Mouse (Mus musculus): ENCODE data around the gene Galnt13.
"Not testable (repeated sequence)": the region's sequence is repeated elsewhere in the genome, so short reads cannot be mapped to it uniquely, and the experiment has no call there.

The Galnt13 gene

DNA sequence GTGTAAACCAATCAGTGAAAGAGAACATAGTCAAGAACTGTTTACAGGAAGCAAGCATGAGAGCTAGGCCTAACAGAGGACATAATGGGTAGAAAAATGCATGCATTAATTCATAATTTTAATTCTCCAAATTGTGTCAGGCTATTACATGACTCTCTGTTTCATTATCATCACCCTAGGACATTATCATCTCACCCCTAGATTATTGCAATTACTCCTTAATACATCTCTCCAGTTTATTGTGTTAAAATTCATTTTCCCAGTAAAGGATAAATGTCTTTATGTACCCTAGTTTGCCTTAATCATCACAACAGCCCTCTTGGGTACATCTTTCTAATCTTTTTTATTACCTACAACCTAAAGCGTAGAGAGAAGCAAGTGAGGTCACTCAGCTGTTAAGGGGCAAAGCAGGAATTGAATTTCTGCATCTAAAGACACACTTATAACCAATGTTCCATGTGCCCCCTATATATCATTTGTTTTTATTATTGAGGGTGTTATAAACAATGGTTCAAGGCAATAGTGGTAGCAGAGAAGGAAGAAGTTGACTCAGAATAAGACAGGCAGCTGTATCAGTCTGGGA lies 479.1 kb downstream of the Galnt13 start:
- in situ Hi-C loops (cut with MboI, MseI): no loop called here

DNA sequence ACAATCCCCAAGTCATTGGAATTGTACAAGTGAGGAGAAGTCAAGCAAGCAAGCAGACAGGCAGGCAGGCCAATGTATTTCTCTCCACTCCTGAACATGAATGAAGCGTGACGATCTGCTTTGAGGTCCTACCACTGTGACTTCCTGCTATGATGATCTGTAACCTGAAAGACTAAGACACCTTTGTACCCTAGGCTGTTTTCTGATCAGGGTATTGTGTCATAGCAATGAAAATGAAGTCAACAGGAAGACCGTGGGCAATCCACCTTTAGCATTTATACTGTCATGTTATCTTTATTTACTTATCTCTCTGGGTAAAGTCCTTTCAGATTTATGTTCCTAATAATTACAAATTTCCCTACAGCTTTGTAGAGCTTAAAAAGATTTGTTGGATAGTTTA lies 500.3 kb downstream of the Galnt13 start:
- in situ Hi-C loops (cut with MboI, MseI): no loop called here

GRCm38 (mm10) chr2:54937306-54937705 lies 501.2 kb downstream of the Galnt13 start:
- in situ Hi-C loops (cut with MboI, MseI): no loop called here

DNA sequence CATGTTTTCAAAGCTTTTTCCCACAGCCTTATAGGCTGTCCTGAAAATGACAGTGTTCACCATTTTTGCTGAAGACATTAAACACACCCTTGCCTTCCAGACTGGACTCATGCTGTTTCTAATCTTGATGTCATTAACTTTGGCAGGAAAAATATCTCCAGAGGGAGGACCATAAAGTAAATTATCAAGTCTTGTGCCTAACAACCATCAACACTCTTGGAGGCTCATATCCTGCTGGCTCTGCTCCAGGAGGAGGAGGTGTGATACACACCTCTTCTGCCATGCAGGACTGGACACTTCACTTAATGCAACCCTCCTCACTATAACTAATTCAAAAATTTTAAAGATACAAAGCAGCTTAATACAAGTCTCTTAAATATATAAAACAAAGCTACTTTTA lies 502.0 kb downstream of the Galnt13 start:
- in situ Hi-C loops (cut with MboI, MseI): no loop called here

DNA sequence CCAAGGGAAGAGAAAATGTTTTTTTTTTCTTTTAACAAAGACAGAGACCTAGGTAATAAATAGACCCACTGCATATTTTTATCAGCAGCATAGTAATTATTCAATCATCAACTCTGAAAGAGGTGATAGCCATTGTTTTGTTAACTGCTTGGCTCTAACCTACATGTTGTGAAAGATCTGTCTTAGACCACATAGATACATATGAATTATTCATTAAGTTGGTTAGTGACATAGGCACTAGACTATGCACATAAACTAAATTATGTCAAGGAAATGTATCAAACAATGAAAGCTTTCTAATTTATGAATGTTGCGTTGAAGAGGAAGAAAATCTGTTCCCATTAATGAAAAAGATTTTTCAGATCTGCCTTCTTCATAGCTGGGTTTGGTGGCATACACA lies 507.3 kb downstream of the Galnt13 start:
- in situ Hi-C loops (cut with MboI, MseI): no loop called here

- in situ Hi-C loops (cut with MboI, MseI): no loop called here
These were observed 547.7 kb downstream of the Galnt13 start for GRCm38 (mm10) chr2:54983839-54984238.

- in situ Hi-C loops (cut with MboI, MseI): not testable (repeated sequence)
These were observed 586.4 kb downstream of the Galnt13 start for GRCm38 (mm10) chr2:55022539-55022938.

DNA sequence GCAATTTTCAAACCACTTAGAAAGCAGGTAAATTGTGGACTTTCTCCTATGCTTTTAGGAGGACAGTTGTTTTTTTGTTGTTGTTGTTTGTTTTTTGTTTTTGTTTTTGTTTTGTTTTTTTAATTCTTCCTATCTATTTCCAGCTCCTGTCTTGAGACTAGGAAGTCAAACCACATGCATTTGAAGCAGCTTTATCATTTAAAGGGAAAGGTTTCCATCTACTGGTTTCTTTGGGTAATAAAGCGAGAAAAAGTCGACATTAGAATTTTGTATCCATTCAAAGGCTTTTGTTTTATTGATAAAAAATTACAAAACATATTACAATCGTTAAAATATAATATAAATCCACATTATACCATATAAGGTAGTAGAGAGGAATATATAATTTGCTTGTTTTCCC lies 598.5 kb downstream of the Galnt13 start:
- in situ Hi-C loops (cut with MboI, MseI): no loop called here

GRCm38 (mm10) chr2:55065469-55066315 lies 629.6 kb downstream of the Galnt13 start:
- in situ Hi-C loops (cut with MboI, MseI): no loop called here

GRCm38 (mm10) chr2:55085580-55085979 lies 649.5 kb downstream of the Galnt13 start:
- in situ Hi-C loops (cut with MboI, MseI): no loop called here

DNA sequence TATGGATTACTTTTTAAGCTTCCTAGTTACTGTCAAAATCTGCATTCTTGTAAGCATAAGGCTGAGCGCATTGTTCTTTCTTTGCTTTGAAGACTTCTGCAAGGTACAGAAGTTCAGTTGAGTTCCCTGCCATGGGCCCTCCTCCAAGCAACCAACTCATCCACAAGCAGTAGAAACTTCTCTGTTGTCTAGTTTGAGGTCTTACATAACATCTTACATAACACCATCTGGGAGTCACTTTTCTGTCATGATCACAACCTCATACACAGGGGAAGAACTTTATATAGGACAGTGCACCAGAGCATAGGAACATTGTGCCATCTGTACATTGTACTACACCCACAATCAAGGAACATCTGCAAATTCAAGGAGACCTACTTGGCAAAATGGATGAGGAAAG lies 651.9 kb downstream of the Galnt13 start:
- in situ Hi-C loops (cut with MboI, MseI): no loop called here

DNA sequence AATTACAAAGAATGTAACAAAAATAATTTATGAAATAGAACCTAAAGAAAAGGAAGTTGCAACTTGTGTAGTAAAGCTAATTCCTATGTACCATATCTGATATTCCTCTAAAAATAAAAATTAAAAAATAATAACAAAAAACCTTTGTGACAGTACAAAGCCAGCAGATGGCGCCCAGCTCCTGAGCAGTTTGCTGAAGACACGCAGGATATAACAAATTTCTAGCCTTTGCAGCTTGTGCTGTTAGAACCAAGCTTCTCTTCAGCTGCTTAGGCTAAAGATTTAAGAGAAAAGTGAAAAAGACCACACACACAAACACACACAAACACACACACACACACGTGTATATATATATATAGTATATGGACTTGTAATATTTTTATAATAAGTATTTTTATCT lies 654.2 kb downstream of the Galnt13 start:
- in situ Hi-C loops (cut with MboI, MseI): no loop called here

DNA sequence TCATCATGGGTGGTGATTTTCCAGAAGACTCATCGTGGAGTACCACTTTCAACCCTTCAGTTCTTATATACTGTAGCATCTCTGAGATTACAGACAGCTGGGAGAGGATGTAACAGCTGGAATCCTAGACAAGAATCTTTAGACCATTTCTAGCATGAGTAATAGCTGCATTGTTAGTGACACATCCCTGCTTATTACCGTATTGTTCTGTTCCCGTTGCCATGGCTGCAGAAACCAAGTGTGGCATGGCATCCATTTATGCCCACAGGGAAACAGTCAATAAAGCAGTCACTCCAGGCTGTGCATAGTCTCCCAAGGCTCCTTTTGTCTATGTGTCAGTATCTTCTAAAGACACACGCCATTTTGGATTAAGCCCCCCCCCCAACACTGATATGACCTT lies 655.4 kb downstream of the Galnt13 start:
- in situ Hi-C loops (cut with MboI, MseI): no loop called here

DNA sequence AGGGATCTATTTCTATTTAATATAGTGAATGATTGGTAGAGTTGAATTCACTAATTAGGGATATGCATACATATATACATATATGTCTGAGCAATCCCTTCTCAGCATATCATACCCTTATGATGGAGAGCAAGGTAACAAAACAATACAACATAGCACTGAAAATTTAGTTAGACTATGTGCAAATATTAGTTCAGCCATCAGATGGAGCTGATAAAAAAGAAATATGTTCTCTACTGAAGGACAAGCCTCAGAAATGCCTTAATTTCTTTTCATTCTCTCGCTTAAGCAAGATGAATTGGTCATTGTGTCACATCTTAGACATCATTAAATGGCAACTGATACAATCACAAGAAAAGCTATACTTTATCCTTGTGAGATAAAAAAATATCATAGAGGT lies 663.0 kb downstream of the Galnt13 start:
- in situ Hi-C loops (cut with MboI, MseI): no loop called here

DNA sequence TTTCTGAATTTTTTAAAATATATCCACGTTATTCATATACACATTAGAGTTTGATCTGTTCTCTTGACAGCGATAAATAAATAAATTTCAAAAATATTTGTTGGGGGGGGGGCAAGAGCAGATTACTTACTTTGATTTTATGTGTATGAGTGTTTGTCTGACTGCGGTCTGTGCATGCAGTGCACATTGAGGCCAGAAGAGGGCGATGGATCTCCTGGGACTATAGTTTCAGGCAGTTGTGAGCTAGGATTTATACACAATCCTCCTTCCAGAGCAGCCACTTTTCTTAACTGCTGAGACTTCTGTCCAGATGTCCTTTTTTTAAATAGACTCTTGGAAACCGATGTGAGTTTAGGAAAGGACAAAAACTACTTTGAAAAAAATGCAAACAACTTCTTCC lies 665.2 kb downstream of the Galnt13 start:
- in situ Hi-C loops (cut with MboI, MseI): no loop called here

DNA sequence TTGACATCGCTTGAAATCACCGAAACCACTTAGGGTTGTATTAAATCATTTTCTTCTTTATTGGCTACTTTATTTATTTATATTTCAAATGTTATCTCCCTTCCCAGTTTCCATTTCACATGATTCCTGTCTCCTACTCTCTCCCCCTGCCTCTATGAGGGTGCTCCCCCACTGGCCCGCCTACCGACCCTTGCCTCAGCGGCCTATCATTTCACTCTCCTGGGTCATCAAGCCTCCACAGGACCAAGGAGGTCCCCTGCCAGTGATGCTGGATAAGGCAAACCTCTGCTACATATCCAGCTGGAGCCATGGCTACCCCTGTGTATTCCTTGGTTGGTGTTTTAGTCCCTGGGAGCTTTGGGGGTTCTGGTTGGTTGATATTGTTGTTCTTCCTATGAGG lies 667.4 kb downstream of the Galnt13 start:
- in situ Hi-C loops (cut with MboI, MseI): no loop called here

DNA sequence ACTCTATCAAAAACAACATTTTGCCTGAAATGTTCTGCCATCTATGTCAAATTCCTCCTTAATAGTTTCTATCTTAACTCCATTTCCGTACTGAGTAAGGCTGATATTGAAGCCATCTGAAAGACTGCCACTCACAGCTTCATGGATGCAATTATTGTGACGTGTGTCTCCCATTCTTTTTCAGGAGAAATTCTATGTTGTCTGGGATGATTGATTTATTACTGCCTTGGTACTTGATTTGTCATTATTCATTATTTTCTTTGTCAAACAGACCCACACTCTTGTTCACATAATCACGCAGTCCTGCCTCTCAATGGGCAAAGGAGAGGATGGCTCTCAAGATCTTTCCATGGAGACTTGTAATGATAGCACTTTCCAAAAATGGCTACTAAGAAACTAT lies 671.7 kb downstream of the Galnt13 start:
- in situ Hi-C loops (cut with MboI, MseI): no loop called here

- in situ Hi-C loops (cut with MboI, MseI): no loop called here
These were observed 717.0 kb downstream of the Galnt13 start for GRCm38 (mm10) chr2:55153089-55153488.

DNA sequence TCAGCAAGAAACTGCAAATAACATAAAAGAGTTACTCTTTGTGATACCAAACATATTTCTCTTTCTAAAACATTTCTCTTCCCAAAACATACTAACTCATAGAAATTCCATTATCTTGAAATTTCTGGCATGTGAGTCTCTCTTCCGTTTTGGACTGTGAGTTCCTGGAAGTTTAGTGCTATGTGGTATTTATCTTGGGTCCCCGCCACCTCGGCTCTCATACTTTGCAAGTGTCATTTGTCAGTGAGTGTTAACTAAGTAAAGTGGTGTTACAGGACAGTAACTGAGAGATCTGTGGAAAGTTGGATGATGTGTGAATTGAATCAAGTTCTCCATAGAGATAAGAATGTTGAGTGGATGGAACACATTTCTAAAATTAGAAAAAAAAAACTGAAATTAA lies 728.7 kb downstream of the Galnt13 start:
- in situ Hi-C loops (cut with MboI, MseI): no loop called here

All from T-helper 1 cell (primary cell).